Mouse (Mus musculus) megakaryocyte, embryonic 14.5 days (primary cell): Measurements from ENCODE around the gene Zkscan16.

Experiments used
- FLI1 ChIP-seq: IDR thresholded peaks from 2 replicates; pipeline ENCODE4 v1.6.1; 2012; ENCODE audit warnings: low read length, inconsistent platforms, mixed read lengths
- GATA1 ChIP-seq: IDR thresholded peaks from 3 replicates; pipeline ENCODE4 v1.6.1; 2012; ENCODE audit warnings: mixed read lengths, low read length, inconsistent platforms, borderline replicate concordance

DNA sequence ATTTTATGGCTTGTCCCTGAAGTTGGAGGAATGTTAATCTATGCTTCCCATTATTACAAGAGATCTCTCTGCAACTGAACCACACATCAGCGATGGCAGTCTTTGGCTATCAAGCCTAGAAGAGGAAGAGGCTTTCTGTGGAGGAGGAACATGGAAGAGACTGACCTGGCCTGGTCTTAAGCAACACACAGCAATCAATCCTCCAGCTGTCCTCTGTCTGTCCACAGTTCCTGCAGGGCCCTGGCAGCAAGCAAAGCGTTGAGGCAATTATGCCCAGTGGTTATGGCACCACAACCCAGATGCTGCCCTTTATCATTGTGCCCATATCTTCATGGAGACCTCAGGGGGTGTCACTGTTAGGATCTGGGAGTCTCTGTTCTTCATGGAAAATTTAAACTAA, 19.5 kb upstream of the Zkscan16 start:
- TF ChIP-seq GATA1: no peak
- no peak for TF ChIP-seq FLI1
